Mouse (Mus musculus): ENCODE measurements around the gene Tspan1. TPM values are rescaled to one million over a fixed set of nuclear protein-coding genes. Genes with fewer than 3 reads are reported as not detected.

Tspan1 gene
- polyA plus RNA-seq, 1 experiment from 2014 or later, result 0.19 TPM

GRCm38 (mm10) chr4:116175711-116176542 lies 8.5 kb upstream of the Tspan1 start:
- peak overlapping the region; percentile 78 to 91 for H3K27ac ChIP-seq (replicated peaks in 1 of 2; ENCODE audit: control insufficient read depth in 1 of 2, insufficient read depth in 1 of 2, low read depth in 2 of 2, low read length in 2 of 2)
- H3K4me1 ChIP-seq (ENCODE audit: control insufficient read depth in 2 of 2, insufficient read depth in 2 of 2, low read length in 2 of 2), result peaks cover 30 to 35% of the 10 kb centered on the region in 2 experiments
- 28% methylated on average over 7 of the region's 7 CpGs for WGBS
- no peaks in the 10 kb centered on the region for H3K36me3 ChIP-seq (ENCODE audit: control insufficient read depth, insufficient read depth, low read length)
- H3K4me3 ChIP-seq (ENCODE audit: control insufficient read depth in 1 of 2, insufficient read depth in 1 of 2, low read depth in 1 of 2, low read length in 2 of 2), result peak overlapping the region in 1 of 2 experiments; percentile 16; a peak in 1 of 4 replicates
- H3K4me2 ChIP-seq (ENCODE audit: low read length), result peak overlapping the region; percentile 61
- H3K9ac ChIP-seq (ENCODE audit: low read length), result peak overlapping the region; percentile 66
- H3K9me3 ChIP-seq (ENCODE audit: control insufficient read depth, low read length), result no peaks in the 10 kb centered on the region
- peak; percentile 45; the same call in 1 of the 2 replicates for ATAC-seq (ENCODE audit: insufficient number of reproducible peaks, insufficient read depth, low FRiP score, low read depth)
- H3K27me3 ChIP-seq (ENCODE audit: control insufficient read depth, insufficient read depth, low read length), result no peaks in the 10 kb centered on the region

GRCm38 (mm10) chr4:116175136-116175535 lies 7.7 kb upstream of the Tspan1 start:
- H3K36me3 ChIP-seq (ENCODE audit: control insufficient read depth, insufficient read depth, low read length), result no peaks in the 10 kb centered on the region
- no peak for ATAC-seq (ENCODE audit: insufficient number of reproducible peaks, insufficient read depth, low FRiP score, low read depth)
- H3K9me3 ChIP-seq (ENCODE audit: control insufficient read depth, low read length), result no peaks in the 10 kb centered on the region
- peak overlapping the region; percentile 61 for H3K4me2 ChIP-seq (ENCODE audit: low read length)
- peak overlapping the region; percentile 66 for H3K9ac ChIP-seq (ENCODE audit: low read length)
- no peak overlapping the region for H3K4me3 ChIP-seq (ENCODE audit: control insufficient read depth in 1 of 2, insufficient read depth in 1 of 2, low read depth in 1 of 2, low read length in 2 of 2)
- H3K4me1 ChIP-seq (ENCODE audit: control insufficient read depth in 2 of 2, insufficient read depth in 2 of 2, low read length in 2 of 2), result peaks cover 30 to 35% of the 10 kb centered on the region in 2 experiments
- peak overlapping the region; percentile 91 to 92 for H3K27ac ChIP-seq (replicated peaks in 1 of 2; ENCODE audit: control insufficient read depth in 1 of 2, insufficient read depth in 1 of 2, low read depth in 2 of 2, low read length in 2 of 2)
- no peaks in the 10 kb centered on the region for H3K27me3 ChIP-seq (ENCODE audit: control insufficient read depth, insufficient read depth, low read length)

GRCm38 (mm10) chr4:116174466-116175116 lies 7.2 kb upstream of the Tspan1 start:
- Histone ChIP-seq H3K27me3 (ENCODE audit: control insufficient read depth, insufficient read depth, low read length) (no peaks in the 10 kb centered on the region), H3K36me3 (ENCODE audit: control insufficient read depth, insufficient read depth, low read length) (no peaks in the 10 kb centered on the region), H3K9ac (ENCODE audit: low read length) (peak overlapping the region; percentile 66), H3K27ac (replicated peaks in 1 of 2; ENCODE audit: control insufficient read depth in 1 of 2, insufficient read depth in 1 of 2, low read depth in 2 of 2, low read length in 2 of 2) (peak overlapping the region; percentile 91 to 92), H3K4me1 (ENCODE audit: control insufficient read depth in 2 of 2, insufficient read depth in 2 of 2, low read length in 2 of 2) (peaks cover 30 to 35% of the 10 kb centered on the region in 2 experiments), H3K4me3 (ENCODE audit: control insufficient read depth in 1 of 2, insufficient read depth in 1 of 2, low read depth in 1 of 2, low read length in 2 of 2) (no peak overlapping the region), H3K4me2 (ENCODE audit: low read length) (no peak overlapping the region), H3K9me3 (ENCODE audit: control insufficient read depth, low read length) (no peaks in the 10 kb centered on the region)
- peak; percentile 42 for ATAC-seq (ENCODE audit: insufficient number of reproducible peaks, insufficient read depth, low FRiP score, low read depth)
- WGBS, result 10% methylated on average over 6 of the region's 6 CpGs

- Histone ChIP-seq H3K4me3 (ENCODE audit: control insufficient read depth in 1 of 2, insufficient read depth in 1 of 2, low read depth in 1 of 2, low read length in 2 of 2) (no peak overlapping the region), H3K9me3 (ENCODE audit: control insufficient read depth, low read length) (no peaks in the 10 kb centered on the region), H3K4me2 (ENCODE audit: low read length) (no peak overlapping the region), H3K4me1 (ENCODE audit: control insufficient read depth in 2 of 2, insufficient read depth in 2 of 2, low read length in 2 of 2) (peaks cover 30 to 35% of the 10 kb centered on the region in 2 experiments), H3K27me3 (ENCODE audit: control insufficient read depth, insufficient read depth, low read length) (no peaks in the 10 kb centered on the region), H3K36me3 (ENCODE audit: control insufficient read depth, insufficient read depth, low read length) (no peaks in the 10 kb centered on the region), H3K27ac (replicated peaks in 1 of 2; ENCODE audit: control insufficient read depth in 1 of 2, insufficient read depth in 1 of 2, low read depth in 2 of 2, low read length in 2 of 2) (peak overlapping the region in 1 of 2 experiments; percentile 91; a peak in 2 of 4 replicates), H3K9ac (ENCODE audit: low read length) (no peak overlapping the region)
- no peak for ATAC-seq (ENCODE audit: insufficient number of reproducible peaks, insufficient read depth, low FRiP score, low read depth)
- WGBS, result 85% methylated on average over 4 of the region's 4 CpGs
Measured at GRCm38 (mm10) chr4:116173752-116174151, 6.4 kb upstream of the Tspan1 start.

- H3K9ac ChIP-seq (ENCODE audit: low read length), result peak within 1 kb of the TSS; percentile 18; the same call in 1 of the 2 replicates
- H3K36me3 ChIP-seq (ENCODE audit: control insufficient read depth, insufficient read depth, low read length), result no peaks in the 10 kb centered on the region
- peak within 1 kb of the TSS; percentile 91 to 92 for H3K27ac ChIP-seq (replicated peaks in 1 of 2; ENCODE audit: control insufficient read depth in 1 of 2, insufficient read depth in 1 of 2, low read depth in 2 of 2, low read length in 2 of 2)
- H3K9me3 ChIP-seq (ENCODE audit: control insufficient read depth, low read length), result no peaks in the 10 kb centered on the region
- WGBS, result 94% methylated on average over 6 of the region's 6 CpGs
- no peak within 1 kb of the TSS for H3K4me3 ChIP-seq (ENCODE audit: control insufficient read depth in 1 of 2, insufficient read depth in 1 of 2, low read depth in 1 of 2, low read length in 2 of 2)
- no peak within 1 kb of the TSS for H3K4me2 ChIP-seq (ENCODE audit: low read length)
- no peaks in the 10 kb centered on the region for H3K27me3 ChIP-seq (ENCODE audit: control insufficient read depth, insufficient read depth, low read length)
- ATAC-seq (ENCODE audit: insufficient number of reproducible peaks, insufficient read depth, low FRiP score, low read depth), result no peak
- peaks cover 30 to 35% of the 10 kb centered on the region in 2 experiments for H3K4me1 ChIP-seq (ENCODE audit: control insufficient read depth in 2 of 2, insufficient read depth in 2 of 2, low read length in 2 of 2)
Measured at GRCm38 (mm10) chr4:116173072-116173471, 5.7 kb upstream of the Tspan1 start, which contains the start of the genes 1700042G07Rik and Gm49337. 1700042G07Rik (plus strand) TSS chr4:116173372. Gm49337 (plus strand) TSS chr4:116173384.

- Histone ChIP-seq H3K9ac (ENCODE audit: low read length) (no peak overlapping the region), H3K9me3 (ENCODE audit: control insufficient read depth, low read length) (no peaks in the 10 kb centered on the region), H3K4me3 (ENCODE audit: control insufficient read depth in 1 of 2, insufficient read depth in 1 of 2, low read depth in 1 of 2, low read length in 2 of 2) (no peak overlapping the region), H3K27ac (replicated peaks in 1 of 2; ENCODE audit: control insufficient read depth in 1 of 2, insufficient read depth in 1 of 2, low read depth in 2 of 2, low read length in 2 of 2) (no peak overlapping the region), H3K4me1 (ENCODE audit: control insufficient read depth in 2 of 2, insufficient read depth in 2 of 2, low read length in 2 of 2) (peaks cover 3 to 8% of the 10 kb centered on the region in 2 experiments), H3K36me3 (ENCODE audit: control insufficient read depth, insufficient read depth, low read length) (no peaks in the 10 kb centered on the region), H3K27me3 (ENCODE audit: control insufficient read depth, insufficient read depth, low read length) (no peaks in the 10 kb centered on the region), H3K4me2 (ENCODE audit: low read length) (no peak overlapping the region)
- no peak for ATAC-seq (ENCODE audit: insufficient number of reproducible peaks, insufficient read depth, low FRiP score, low read depth)
- 58% methylated on average over 3 of the region's 3 CpGs for WGBS
Measured at GRCm38 (mm10) chr4:116169353-116169672, 1.9 kb upstream of the Tspan1 start.

GRCm38 (mm10) chr4:116168617-116169352 lies 1.4 kb upstream of the Tspan1 start:
- Histone ChIP-seq H3K9ac (ENCODE audit: low read length) (no peak overlapping the region), H3K4me2 (ENCODE audit: low read length) (no peak overlapping the region), H3K36me3 (ENCODE audit: control insufficient read depth, insufficient read depth, low read length) (no peaks in the 10 kb centered on the region), H3K4me3 (ENCODE audit: control insufficient read depth in 1 of 2, insufficient read depth in 1 of 2, low read depth in 1 of 2, low read length in 2 of 2) (no peak overlapping the region), H3K27me3 (ENCODE audit: control insufficient read depth, insufficient read depth, low read length) (no peaks in the 10 kb centered on the region), H3K4me1 (ENCODE audit: control insufficient read depth in 2 of 2, insufficient read depth in 2 of 2, low read length in 2 of 2) (peaks cover 0 to 5% of the 10 kb centered on the region in 2 experiments; a peak in 1 of 4 replicates), H3K27ac (replicated peaks in 1 of 2; ENCODE audit: control insufficient read depth in 1 of 2, insufficient read depth in 1 of 2, low read depth in 2 of 2, low read length in 2 of 2) (no peak overlapping the region), H3K9me3 (ENCODE audit: control insufficient read depth, low read length) (no peaks in the 10 kb centered on the region)
- no peak for ATAC-seq (ENCODE audit: insufficient number of reproducible peaks, insufficient read depth, low FRiP score, low read depth)
- 62% methylated on average over 8 of the region's 8 CpGs for WGBS

All from heart, embryonic 14.5 days (tissue).